Mouse (Mus musculus): ENCODE measurements around the gene Atp6v0e2. TPM values are rescaled to one million over a fixed set of nuclear protein-coding genes. Genes with fewer than 3 reads are reported as not detected.
A peak's percentile ranks its signal among the peaks of the same experiment; 100 is the strongest.

Atp6v0e2 gene
- total and polyA plus RNA-seq, 2 experiments from 2014 or later: 10.5 to 13.0 TPM

DNA sequence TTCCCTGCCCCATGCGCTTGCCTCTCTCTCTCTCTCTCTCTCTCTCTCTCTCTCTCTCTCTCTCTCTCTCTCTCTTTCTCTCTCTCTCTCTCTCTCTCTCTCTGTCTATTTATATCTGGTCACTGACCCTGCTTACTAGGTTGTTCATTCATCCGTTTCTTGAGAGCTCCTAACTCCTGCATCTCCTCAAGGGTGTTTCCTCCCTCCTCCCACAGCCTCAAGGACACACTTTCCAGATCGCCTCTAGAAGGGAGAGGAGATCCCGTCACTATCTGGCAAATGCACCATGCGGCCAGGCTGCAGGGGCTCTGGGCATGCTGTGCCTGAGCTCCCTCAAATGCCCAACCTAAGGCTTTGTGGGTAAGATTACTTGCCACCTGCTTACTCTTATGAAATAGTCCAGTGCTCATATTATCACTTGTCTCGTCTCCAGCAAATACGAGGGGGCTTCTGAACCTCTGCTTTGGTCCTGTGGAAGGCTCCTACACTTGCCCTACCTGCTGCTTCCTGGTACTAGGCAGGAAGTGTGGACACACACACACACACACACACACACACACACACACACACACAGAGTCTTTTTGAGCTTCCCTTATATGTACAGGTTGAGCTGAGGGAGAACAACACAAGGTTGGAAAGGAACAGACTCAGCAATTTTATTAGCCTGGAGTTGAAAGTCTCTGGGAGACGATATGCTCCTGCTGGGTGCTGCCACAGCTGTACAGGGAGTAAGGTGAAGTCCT lies 31.8 kb downstream of the Atp6v0e2 start:
- WGBS: 28% methylated on average over 8 of the region's 8 CpGs
- no peaks in the 10 kb centered on the region for H3K36me3 ChIP-seq (replicated peaks; ENCODE audit: control insufficient read depth, insufficient read depth, low read length)
- no peaks in the 10 kb centered on the region for H3K27me3 ChIP-seq (ENCODE audit: control insufficient read depth, insufficient read depth, low read length)
- H3K27ac ChIP-seq (ENCODE audit: low read depth): peak overlapping the region; percentile 67; the same call in 1 of the 2 replicates
- TF ChIP-seq CTCF (IDR thresholded peaks at IDR 0.05; ENCODE audit: low read depth) (no peak), EP300 (IDR thresholded peaks at IDR 0.05; ENCODE audit: low read depth) (no peak)
- no peak for ATAC-seq (ENCODE audit: insufficient read depth, low read depth)
- peak overlapping the region; percentile 59 for H3K4me2 ChIP-seq (ENCODE audit: low read depth, low read length)
- peak overlapping the region; percentile 22; the same call in 1 of the 2 replicates for H3K9ac ChIP-seq (replicated peaks; ENCODE audit: low read depth, low read length)
- DNase-seq (ENCODE audit: low spot score): peak; percentile 26
- peak overlapping the region; percentile 18; the same call in 1 of the 2 replicates for H3K4me3 ChIP-seq (ENCODE audit: low read depth, low read length)
- no peaks in the 10 kb centered on the region for H3K9me3 ChIP-seq (replicated peaks; ENCODE audit: control insufficient read depth, low read length)
- H3K4me1 ChIP-seq (ENCODE audit: control insufficient read depth, insufficient read depth): peaks cover 26% of the 10 kb centered on the region

DNA sequence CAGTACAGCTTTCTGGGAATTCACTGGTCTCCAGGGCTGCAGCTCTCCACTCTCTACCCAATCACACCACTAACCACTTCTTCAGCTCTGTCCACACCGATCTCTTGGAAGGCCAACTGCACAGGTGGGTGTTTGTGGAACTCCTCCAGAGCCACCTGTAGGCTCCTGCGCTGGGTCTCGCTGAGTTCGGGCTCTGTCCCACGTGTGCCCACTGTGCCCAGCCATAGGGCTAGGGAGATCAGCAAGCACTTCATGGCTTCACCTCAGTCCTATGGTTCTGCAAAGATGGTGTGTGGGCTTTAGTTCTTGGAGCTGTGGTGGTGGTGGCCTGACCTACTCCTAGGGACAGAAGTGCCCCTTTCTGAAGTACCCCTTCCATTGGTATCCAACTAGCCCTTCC lies 34.6 kb downstream of the Atp6v0e2 start:
- H3K4me1 ChIP-seq (ENCODE audit: control insufficient read depth, insufficient read depth): peaks cover 20% of the 10 kb centered on the region
- no peak overlapping the region for H3K9ac ChIP-seq (replicated peaks; ENCODE audit: low read depth, low read length)
- WGBS: 85% methylated on average over 5 of the region's 5 CpGs
- H3K9me3 ChIP-seq (replicated peaks; ENCODE audit: control insufficient read depth, low read length): no peaks in the 10 kb centered on the region
- H3K4me2 ChIP-seq (ENCODE audit: low read depth, low read length): peak overlapping the region; percentile 36
- ATAC-seq (ENCODE audit: insufficient read depth, low read depth) (no peak), DNase-seq (ENCODE audit: low spot score) (no peak)
- no peaks in the 10 kb centered on the region for H3K36me3 ChIP-seq (replicated peaks; ENCODE audit: control insufficient read depth, insufficient read depth, low read length)
- no peak overlapping the region; the same call in 1 of the 2 replicates for H3K4me3 ChIP-seq (ENCODE audit: low read depth, low read length)
- no peak for TF ChIP-seq EP300 (IDR thresholded peaks at IDR 0.05; ENCODE audit: low read depth)
- TF ChIP-seq CTCF (IDR thresholded peaks at IDR 0.05; ENCODE audit: low read depth): no peak
- H3K27ac ChIP-seq (ENCODE audit: low read depth): peak overlapping the region; percentile 51
- no peaks in the 10 kb centered on the region for H3K27me3 ChIP-seq (ENCODE audit: control insufficient read depth, insufficient read depth, low read length)

DNA sequence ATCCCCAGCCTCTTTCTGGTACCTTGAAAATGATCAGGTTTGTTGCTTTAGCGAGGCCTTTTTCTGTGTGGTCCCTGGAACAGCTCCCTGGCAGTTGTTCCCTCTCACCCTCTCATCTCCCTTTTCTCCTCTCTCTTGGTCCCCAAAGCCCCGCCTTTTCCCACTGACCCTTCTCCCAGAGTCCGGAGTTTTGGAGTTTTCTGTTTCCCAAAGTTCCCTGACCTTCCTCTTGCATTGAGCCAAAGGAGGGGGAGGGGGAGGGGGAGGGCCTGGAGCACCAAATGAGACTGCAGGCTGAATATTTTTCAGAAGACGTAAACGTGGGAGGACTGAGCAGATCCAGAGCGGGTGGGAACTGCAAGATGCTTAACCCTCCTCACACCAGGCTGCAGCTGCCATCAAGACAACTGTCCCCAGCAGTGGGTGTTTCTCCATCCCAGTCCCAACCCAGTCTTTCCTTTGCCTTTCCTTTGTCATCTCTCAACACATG lies 35.2 kb downstream of the Atp6v0e2 start, which contains the start of gene Rarres2:
Gene Rarres2, minus strand, starts transcription at position 218 of the 490 bp plus-strand sequence.
- peak within 1 kb of the TSS; percentile 67 for H3K27ac ChIP-seq (ENCODE audit: low read depth)
- H3K4me3 ChIP-seq (ENCODE audit: low read depth, low read length): no peak within 1 kb of the TSS; the same call in 1 of the 2 replicates
- H3K4me2 ChIP-seq (ENCODE audit: low read depth, low read length): peak within 1 kb of the TSS; percentile 36
- no peak for TF ChIP-seq EP300 (IDR thresholded peaks at IDR 0.05; ENCODE audit: low read depth)
- TF ChIP-seq CTCF (IDR thresholded peaks at IDR 0.05; ENCODE audit: low read depth): no peak
- no peak within 1 kb of the TSS for H3K9ac ChIP-seq (replicated peaks; ENCODE audit: low read depth, low read length)
- H3K9me3 ChIP-seq (replicated peaks; ENCODE audit: control insufficient read depth, low read length): no peaks in the 10 kb centered on the region
- DNase-seq (ENCODE audit: low spot score): peak; percentile 66
- no peaks in the 10 kb centered on the region for H3K27me3 ChIP-seq (ENCODE audit: control insufficient read depth, insufficient read depth, low read length)
- WGBS: 18% methylated on average over 6 of the region's 6 CpGs
- H3K36me3 ChIP-seq (replicated peaks; ENCODE audit: control insufficient read depth, insufficient read depth, low read length): no peaks in the 10 kb centered on the region
- H3K4me1 ChIP-seq (ENCODE audit: control insufficient read depth, insufficient read depth): peaks cover 20% of the 10 kb centered on the region
- peak; percentile 54 for ATAC-seq (ENCODE audit: insufficient read depth, low read depth)

DNA sequence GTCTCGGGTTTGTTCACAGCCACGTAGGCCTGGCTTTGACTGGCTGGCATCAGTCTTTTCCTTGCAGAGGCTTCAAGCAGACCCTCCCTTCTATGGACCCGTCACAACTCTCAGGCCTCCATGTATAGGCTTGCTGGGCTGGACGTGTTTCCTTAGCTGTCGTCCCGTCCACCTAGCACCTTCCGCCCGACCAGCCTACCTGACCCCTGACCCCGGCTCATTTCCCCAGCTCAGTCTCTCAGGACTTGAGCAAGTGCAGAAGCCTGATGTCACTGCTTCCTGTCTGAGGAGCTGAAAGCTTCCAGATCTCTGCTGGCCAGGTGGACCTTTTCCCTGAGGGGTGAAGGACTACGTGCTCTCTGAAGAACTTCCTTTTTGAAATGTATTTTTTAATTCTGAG lies 35.9 kb downstream of the Atp6v0e2 start:
- WGBS: 32% methylated on average over 10 of the region's 10 CpGs
- H3K36me3 ChIP-seq (replicated peaks; ENCODE audit: control insufficient read depth, insufficient read depth, low read length): no peaks in the 10 kb centered on the region
- H3K27ac ChIP-seq (ENCODE audit: low read depth): peak overlapping the region; percentile 67
- H3K9me3 ChIP-seq (replicated peaks; ENCODE audit: control insufficient read depth, low read length): no peaks in the 10 kb centered on the region
- ATAC-seq (ENCODE audit: insufficient read depth, low read depth) (peak; percentile 28; the same call in 1 of the 2 replicates), DNase-seq (ENCODE audit: low spot score) (no peak)
- H3K4me3 ChIP-seq (ENCODE audit: low read depth, low read length): no peak overlapping the region
- TF ChIP-seq EP300 (IDR thresholded peaks at IDR 0.05; ENCODE audit: low read depth) (no peak), CTCF (IDR thresholded peaks at IDR 0.05; ENCODE audit: low read depth) (no peak)
- no peaks in the 10 kb centered on the region for H3K27me3 ChIP-seq (ENCODE audit: control insufficient read depth, insufficient read depth, low read length)
- H3K4me2 ChIP-seq (ENCODE audit: low read depth, low read length): no peak overlapping the region
- H3K4me1 ChIP-seq (ENCODE audit: control insufficient read depth, insufficient read depth): peaks cover 13% of the 10 kb centered on the region
- no peak overlapping the region for H3K9ac ChIP-seq (replicated peaks; ENCODE audit: low read depth, low read length)

DNA sequence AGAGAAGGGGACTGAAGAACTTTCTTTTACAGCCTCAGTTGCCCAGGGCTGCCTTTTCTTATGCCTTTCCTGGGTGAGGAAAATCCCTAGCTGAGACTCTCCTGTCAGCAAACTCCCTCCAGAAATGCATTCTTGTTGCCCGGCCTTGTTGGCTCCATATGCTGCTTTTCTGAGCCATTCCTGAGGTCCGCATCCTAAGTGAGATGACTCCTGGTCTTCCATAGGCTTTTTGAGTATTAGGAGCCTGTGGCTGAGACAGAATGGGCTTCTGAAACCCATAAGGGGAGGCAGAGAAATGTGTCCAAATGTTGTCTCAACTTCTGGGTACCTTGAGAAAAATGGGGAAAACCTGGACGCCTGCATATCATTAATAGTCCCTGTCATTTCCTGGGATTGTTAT lies 36.6 kb downstream of the Atp6v0e2 start:
- H3K27me3 ChIP-seq (ENCODE audit: control insufficient read depth, insufficient read depth, low read length): no peaks in the 10 kb centered on the region
- TF ChIP-seq CTCF (IDR thresholded peaks at IDR 0.05; ENCODE audit: low read depth): no peak
- no peak overlapping the region for H3K4me3 ChIP-seq (ENCODE audit: low read depth, low read length)
- H3K27ac ChIP-seq (ENCODE audit: low read depth): no peak overlapping the region
- WGBS: 59% methylated on average over 3 of the region's 3 CpGs
- no peaks in the 10 kb centered on the region for H3K9me3 ChIP-seq (replicated peaks; ENCODE audit: control insufficient read depth, low read length)
- ATAC-seq (ENCODE audit: insufficient read depth, low read depth) (no peak), DNase-seq (ENCODE audit: low spot score) (no peak)
- no peak overlapping the region for H3K9ac ChIP-seq (replicated peaks; ENCODE audit: low read depth, low read length)
- H3K4me1 ChIP-seq (ENCODE audit: control insufficient read depth, insufficient read depth): peaks cover 12% of the 10 kb centered on the region
- no peak overlapping the region for H3K4me2 ChIP-seq (ENCODE audit: low read depth, low read length)
- H3K36me3 ChIP-seq (replicated peaks; ENCODE audit: control insufficient read depth, insufficient read depth, low read length): no peaks in the 10 kb centered on the region
